Mouse (Mus musculus) left cerebral cortex, postnatal 36 days (tissue): ENCODE measurements around the gene Ncmap. TPM values are rescaled to one million over a fixed set of nuclear protein-coding genes. Genes with fewer than 3 reads are reported as not detected.

Source experiments
- DNase-seq, 2 experiments: peaks; one replicate each; pipeline ENCODE4 v3.0.0; 2021 to 2022; ENCODE audit warnings: low spot score in 2 of 2, mixed read lengths in 1 of 2
- intact Hi-C: fragments of 180-260 bp; cut with DNase I; formaldehyde crosslinking; loops from one replicate; pipeline ENCODE4 v1.15.1; 2025
- total RNA-seq, 2 experiments: library from RNA; stranded (reverse); gene quantifications; 2 replicates each; pipeline ENCODE4 v1.2.3; 2021

The Ncmap gene
- total RNA-seq: under 1 TPM; 0.39 to 0.54 TPM

GRCm38 (mm10) chr4:135397991-135398390 is at the start of gene Ncmap:
Gene Ncmap (minus strand): TSS chr4:135398227.
- intact Hi-C loops: no loop called here
- no peak for DNase-seq

DNA sequence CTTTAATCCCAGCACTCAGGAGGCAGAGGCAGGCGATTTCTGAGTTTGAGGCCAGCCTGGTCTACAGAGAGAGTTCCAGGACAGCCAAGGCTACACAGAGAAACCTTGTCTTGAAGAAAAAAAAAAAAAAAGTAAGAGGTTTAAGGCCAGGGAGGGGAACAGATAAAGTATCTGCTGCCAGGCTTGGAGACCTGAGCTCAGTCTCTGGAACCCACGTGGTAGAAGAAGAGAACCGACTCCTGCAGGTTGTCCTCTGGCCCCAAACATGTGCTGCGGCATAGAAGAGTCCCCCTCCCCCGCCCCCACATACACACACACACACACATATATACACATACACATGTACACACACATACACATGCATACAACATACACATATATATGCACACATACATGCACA is 44.4 kb upstream of the Ncmap start:
- no peak for DNase-seq
- intact Hi-C loops: no loop called here

GRCm38 (mm10) chr4:135439904-135440522 is 42.0 kb upstream of the Ncmap start:
- no peak for DNase-seq
- intact Hi-C loops: no loop called here

GRCm38 (mm10) chr4:135439188-135439647 is 41.2 kb upstream of the Ncmap start:
- no peak for DNase-seq
- intact Hi-C loops: no loop called here

DNA sequence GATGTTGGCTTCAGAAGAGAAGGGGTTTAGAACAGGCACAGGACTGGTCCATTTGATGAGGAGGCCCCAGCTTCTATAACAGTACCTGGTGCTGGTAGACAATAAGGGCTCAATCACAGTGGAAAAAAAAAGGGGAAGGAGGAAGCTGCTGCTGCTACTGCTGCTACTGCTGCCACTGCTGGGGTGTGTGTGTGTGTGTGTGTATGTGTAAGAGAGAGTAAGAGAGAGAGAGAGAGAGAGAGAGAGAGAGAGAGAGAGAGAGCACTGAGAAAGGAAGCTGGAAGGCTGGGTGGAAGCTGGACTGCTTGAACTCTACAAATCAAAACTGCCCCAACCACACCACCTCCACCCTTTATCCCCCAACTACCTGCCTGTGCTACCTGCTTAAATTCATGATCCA is 39.9 kb upstream of the Ncmap start:
- intact Hi-C loops: no loop called here
- no peak for DNase-seq

DNA sequence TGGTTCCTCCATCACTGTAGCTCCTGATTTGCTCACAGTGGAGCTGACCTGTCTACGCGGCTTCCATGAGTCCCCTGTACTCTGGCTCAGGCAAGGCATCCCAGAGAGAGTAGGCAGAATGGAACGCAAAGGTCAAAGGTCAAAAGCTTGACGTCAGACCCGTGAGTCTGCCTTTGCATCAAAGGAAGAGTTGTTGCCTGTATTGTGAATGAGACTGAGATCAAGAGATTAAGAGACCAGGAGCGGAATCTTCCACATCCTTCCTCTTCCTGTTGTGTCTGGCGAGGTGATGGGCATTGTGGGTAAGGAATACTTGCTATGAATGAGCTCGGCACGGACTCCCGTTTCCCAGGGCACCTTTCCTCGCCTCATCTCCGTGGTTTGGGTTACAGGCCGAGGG is 38.3 kb upstream of the Ncmap start:
- DNase-seq: no peak
- intact Hi-C loops: no loop called here

GRCm38 (mm10) chr4:135434395-135434789 is 36.4 kb upstream of the Ncmap start:
- no peak for DNase-seq
- intact Hi-C loops: no loop called here

DNA sequence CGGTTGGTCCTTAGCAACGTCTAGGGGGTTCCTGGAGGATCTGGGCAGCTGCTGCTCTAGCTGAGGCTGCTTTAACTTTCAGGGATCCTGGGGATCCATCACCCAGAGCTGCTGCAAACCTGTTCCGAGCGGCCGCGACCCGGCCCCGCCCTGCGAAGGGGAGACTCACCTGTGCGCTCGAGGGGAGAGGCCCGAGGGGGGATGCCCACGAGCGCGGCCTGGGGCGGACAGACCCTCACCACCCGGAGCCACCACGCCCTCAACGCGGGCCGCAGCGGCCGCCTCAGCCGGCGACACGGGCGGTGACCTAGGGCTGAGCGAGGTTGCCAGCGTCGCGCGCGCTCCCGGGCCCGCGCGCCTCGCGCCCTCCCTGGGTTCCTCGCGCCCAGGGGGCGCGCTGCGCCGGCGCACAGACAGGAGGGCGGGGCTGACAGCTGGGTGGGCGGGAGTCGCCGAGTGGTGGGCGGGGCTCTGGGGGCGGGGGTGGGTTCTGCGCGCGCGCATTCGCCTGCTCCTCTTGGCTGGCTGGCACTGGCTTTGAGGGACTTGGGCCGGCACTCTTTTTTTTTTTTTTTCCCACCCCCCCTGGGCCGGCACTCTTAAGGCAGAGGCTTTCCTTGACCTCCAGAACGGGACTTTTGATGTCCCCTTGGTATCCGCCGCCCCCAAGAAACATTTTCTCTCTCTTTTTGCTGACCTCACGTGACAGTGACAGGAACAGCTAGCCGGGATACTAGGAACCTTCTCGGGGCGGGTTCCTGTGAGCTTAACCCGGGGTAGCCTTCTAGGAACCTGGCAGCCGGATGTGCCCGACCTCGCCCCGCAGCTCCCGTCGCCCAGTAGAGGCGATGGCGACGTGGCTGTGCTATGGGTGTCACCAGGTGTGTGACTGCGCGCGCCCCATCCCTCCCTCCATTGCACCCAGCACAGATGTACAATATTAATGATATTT is 35.7 kb upstream of the Ncmap start, which contains the start of gene Rcan3:
Gene Rcan3 (minus strand): TSS at position 411 of the 952 bp plus-strand sequence.
- DNase-seq: peak; percentile 42 to 49
- intact Hi-C loops: no loop called here

DNA sequence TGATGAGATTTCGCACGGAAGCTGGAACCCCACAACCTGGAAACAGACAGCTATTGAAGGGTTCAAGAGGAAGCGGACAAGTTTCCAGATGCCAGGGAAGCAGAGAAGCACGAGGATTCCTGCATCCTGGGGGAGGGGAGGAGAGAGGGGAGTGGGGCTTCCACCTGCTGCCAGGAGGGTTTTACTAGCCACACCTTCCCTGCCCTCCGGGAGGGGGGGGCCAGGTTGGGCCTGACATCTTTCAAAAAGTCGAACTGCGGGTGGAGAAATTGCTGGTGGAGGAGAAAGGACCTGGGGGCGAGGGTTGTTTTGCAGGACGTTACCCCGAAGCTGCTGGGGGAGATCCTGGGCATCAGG is 35.0 kb upstream of the Ncmap start:
- no peak for DNase-seq
- intact Hi-C loops: no loop called here

- intact Hi-C loops: no loop called here
- no peak for DNase-seq
Measured at GRCm38 (mm10) chr4:135429990-135430760, 32.1 kb upstream of the Ncmap start.

DNA sequence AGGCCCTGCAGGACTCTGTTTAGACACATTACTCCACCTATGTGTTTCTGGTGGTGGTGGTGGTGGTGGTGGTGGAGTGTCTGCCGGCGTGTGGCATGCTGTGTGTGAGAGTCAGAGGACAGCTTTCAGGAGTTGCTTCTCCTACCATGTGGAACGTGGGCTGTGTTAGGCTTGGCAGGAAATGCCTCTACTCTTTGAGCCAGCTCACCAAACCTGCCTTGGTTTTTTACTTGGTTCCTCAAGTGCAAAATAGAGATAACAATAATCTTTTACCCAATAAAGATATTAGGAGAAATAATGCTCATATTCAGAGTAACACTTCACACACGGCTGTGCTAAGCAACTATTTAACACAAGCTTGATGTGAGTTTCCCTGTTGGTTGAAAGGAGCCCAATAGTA is 31.4 kb upstream of the Ncmap start:
- intact Hi-C loops: no loop called here
- no peak for DNase-seq

DNA sequence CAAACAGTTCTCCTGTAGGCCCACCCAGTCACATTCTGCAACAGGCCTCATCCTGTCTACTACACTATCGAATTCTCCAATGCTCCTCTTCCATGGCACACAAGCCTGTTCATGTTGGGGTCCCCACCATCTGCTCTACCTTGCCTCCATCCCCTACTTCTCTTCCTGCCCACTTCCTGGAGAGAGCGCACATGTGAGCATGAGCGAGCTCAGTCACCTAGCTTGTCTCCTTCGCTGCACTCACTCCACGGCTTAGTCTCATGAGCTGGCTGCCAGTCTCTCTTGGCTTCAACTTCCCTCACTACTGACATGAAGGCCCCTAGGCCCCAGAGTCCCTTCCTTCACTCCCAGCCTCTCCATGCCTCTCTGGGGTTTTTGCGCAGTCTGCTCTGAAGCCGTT is 28.6 kb upstream of the Ncmap start:
- no peak for DNase-seq
- intact Hi-C loops: no loop called here

GRCm38 (mm10) chr4:135425625-135426024 is 27.6 kb upstream of the Ncmap start:
- DNase-seq: peak; percentile 71 to 74
- intact Hi-C loops: no loop called here

DNA sequence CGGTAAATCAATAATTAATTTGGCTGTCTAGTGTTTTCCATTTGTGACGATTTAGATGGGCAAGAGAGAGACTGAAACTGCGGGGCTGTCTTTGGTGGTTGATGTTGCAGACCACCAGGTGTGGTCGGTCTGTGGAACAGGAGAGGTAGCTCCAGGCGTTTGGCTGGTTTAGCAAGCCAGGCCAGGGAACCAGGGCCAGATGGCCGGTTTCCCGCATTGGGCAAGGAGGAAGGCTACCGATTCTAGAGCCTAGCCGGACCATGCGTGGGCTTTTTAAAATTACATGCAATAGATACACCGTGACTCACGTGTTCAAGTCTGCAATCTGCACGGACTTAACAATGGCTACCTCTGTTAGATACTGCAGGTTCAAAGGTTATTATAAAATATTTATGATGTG is 22.9 kb upstream of the Ncmap start:
- intact Hi-C loops: no loop called here
- no peak for DNase-seq

- intact Hi-C loops: no loop called here
- no peak for DNase-seq
Measured at GRCm38 (mm10) chr4:135420416-135420815, 22.4 kb upstream of the Ncmap start.

- intact Hi-C loops: no loop called here
- no peak for DNase-seq
Measured at GRCm38 (mm10) chr4:135419996-135420395, 22.0 kb upstream of the Ncmap start.

- intact Hi-C loops: no loop called here
- DNase-seq: no peak
Measured at GRCm38 (mm10) chr4:135416367-135416766, 18.3 kb upstream of the Ncmap start.

GRCm38 (mm10) chr4:135413491-135413890 is 15.5 kb upstream of the Ncmap start:
- intact Hi-C loops: loop anchor here (5.0 kb wide), 1 partner anchor 56 kb away; no protein-coding TSS in a partner anchor
- no peak for DNase-seq

DNA sequence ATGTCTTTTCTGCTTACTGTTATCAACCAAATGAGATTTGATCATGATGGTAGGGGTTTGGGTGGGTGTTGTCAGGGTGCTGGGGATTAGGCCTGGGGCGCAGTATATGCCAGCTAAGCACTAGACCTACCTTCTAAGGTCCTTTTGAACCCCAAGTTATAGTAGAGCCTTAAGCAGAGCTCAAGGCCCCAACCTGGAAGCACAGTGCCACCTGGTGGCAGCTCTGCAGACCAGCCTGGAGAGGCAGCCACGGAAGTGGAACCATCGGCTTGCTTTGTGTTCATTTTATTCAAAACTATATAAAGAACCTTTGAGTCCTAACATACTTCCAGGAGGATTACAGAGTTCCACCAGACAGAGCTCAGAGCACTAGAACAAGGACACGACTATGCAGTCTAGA is 13.6 kb upstream of the Ncmap start:
- intact Hi-C loops: loop anchor here (2.0 to 5.0 kb wide), 2 partner anchors 29 to 54 kb away; no protein-coding TSS in a partner anchor
- DNase-seq: peak; percentile 18 to 24

DNA sequence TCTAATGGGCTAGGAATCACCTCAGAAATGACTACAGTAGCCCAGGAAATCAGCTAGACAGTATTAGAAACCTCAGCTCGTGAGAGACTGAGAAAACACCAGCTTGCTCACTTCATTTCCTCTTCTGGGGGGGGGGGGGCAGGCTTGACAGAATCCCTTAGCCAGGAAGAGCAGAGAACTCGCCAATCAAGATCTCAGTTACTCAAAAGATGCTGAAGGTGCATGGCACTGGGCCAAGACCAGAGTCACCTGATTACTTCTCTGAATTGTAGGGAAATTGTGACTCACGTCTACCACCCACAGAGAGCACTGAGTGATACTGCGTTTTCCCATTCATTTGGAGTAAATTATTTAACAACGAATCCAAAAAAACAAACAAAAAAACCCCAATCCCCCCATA is 8.2 kb upstream of the Ncmap start:
- intact Hi-C loops: no loop called here
- DNase-seq: no peak
